Mouse (Mus musculus): Measurements from ENCODE around the gene Bach1.

DNA sequence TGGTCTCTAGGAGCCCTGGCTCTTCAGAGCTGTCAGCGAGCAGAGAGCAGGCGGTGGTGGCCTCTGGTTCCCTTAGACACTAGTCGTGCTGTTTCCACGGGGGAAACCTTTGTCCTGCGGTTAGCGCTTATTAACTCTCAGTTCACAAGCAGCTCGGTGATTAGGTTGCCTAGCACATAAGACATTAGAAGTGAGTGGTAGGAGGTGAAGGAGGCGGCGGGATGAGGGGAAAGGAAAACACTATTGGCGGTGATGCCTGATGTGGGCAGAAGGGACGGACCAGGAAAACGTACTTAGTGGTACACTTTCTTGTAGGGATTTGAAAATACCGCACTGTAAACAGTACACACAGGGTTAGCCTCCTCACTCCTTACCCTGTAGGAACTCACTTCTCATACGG is 29.2 kb downstream of the Bach1 start:
- TF ChIP-seq CTCF (conservative IDR thresholded peaks at IDR 0.05 in 1 of 2, IDR thresholded peaks at IDR 0.05 in 1 of 2; ENCODE audit: low read depth in 2 of 2, low read length in 2 of 2) = no peak
- TF ChIP-seq ETS1 (conservative IDR thresholded peaks at IDR 0.05; ENCODE audit: low read depth, low read length) = no peak
- TF ChIP-seq EP300 (IDR thresholded peaks at IDR 0.05; ENCODE audit: low read length) = no peak
- TF ChIP-seq NELFE (IDR thresholded peaks at IDR 0.05; ENCODE audit: low read depth, low read length) = no peak
- no peak for TF ChIP-seq MAFK (IDR thresholded peaks at IDR 0.05; ENCODE audit: insufficient replicate concordance, low read length)
- TF ChIP-seq CHD2 (IDR thresholded peaks at IDR 0.05; ENCODE audit: low read length) = no peak
- TF ChIP-seq ZMIZ1 (IDR thresholded peaks at IDR 0.05; ENCODE audit: low read depth, low read length) = no peak
- TF ChIP-seq POLR2A (IDR thresholded peaks at IDR 0.05; ENCODE audit: low read depth, low read length) = no peak
- no peak for TF ChIP-seq NRF1 (IDR thresholded peaks at IDR 0.05; ENCODE audit: low read depth, low read length)
- TF ChIP-seq BHLHE40 (IDR thresholded peaks at IDR 0.05; ENCODE audit: low read depth, low read length) = no peak

Measured in CH12.LX (cell line).